ENCODE assay signal across 8 mouse cellular contexts in genomic region chr14:114790946-114791830, GRCm38 (mm10).
DNase-seq lines count a peak whose midpoint lies in the region; ATAC-seq and TF ChIP-seq lines count a peak whose summit lies in the region.

No protein-coding gene starts in this region.

- WGBS in lung, adult 2 months: 23% methylated on average over 13 of the region's 13 CpGs

- peak; percentile 83 for ATAC-seq in G1E (ENCODE audit: extremely low read depth, insufficient number of reproducible peaks, low FRiP score, poor library complexity, severe bottlenecking)

- TF ChIP-seq CTCF in G1E (IDR thresholded peaks at IDR 0.05; ENCODE audit: low read depth, low read length): peak; percentile 94
- peak; percentile 58; the same call in 1 of the 2 replicates for TF ChIP-seq CTCF in embryonic fibroblast, embryonic 13.5 days (IDR thresholded peaks at IDR 0.05; ENCODE audit: borderline replicate concordance, insufficient read depth, low read length)
- peak; percentile 53; the same call in 1 of the 2 replicates for TF ChIP-seq CTCF in lung, adult 2 months (IDR thresholded peaks at IDR 0.05; ENCODE audit: insufficient read depth, low read length)

- TF ChIP-seq POLR2A in embryonic fibroblast, embryonic 13.5 days (IDR thresholded peaks at IDR 0.05; ENCODE audit: low read depth, low read length): no peak
- TF ChIP-seq POLR2A in lung, adult 2 months (IDR thresholded peaks at IDR 0.05; ENCODE audit: borderline replicate concordance, extremely low read depth, low read depth, low read length): no peak

- no peaks in the 10 kb centered on the region for H3K36me3 ChIP-seq in G1E (replicated peaks)

- no peak overlapping the region; the same call in 1 of the 2 replicates for H3K4me3 ChIP-seq in G1E (ENCODE audit: low read depth, low read length)
- H3K4me3 ChIP-seq in embryonic fibroblast, embryonic 13.5 days (ENCODE audit: insufficient read depth, low read length): no peak overlapping the region
- H3K4me3 ChIP-seq in lung, adult 2 months (replicated peaks; ENCODE audit: extremely low read depth, low read depth, low read length): no peak overlapping the region

- H3K9me3 ChIP-seq in G1E (replicated peaks): no peaks in the 10 kb centered on the region

- DNase-seq in G1E (ENCODE audit: low spot score): peak; percentile 4
- DNase-seq in adrenal gland, postnatal 4 days (ENCODE audit: low spot score in 2 of 2): peak; percentile 15 to 22
- DNase-seq in heart, postnatal 4 days: peak; percentile 72
- DNase-seq in layer of hippocampus, adult 11-12 months (ENCODE audit: low spot score): peak; percentile 85
- peak; percentile 56 for DNase-seq in lung, adult 2 months
- peak; percentile 41 for DNase-seq in ovary, postnatal 36 days (ENCODE audit: low spot score)
- DNase-seq in T-cell, adult 2 months (ENCODE audit: low spot score): no peak

- H3K27me3 ChIP-seq in G1E (ENCODE audit: insufficient read depth, low read length): no peaks in the 10 kb centered on the region

- no peak overlapping the region for H3K27ac ChIP-seq in embryonic fibroblast, embryonic 13.5 days (ENCODE audit: insufficient read depth, low read length)

- peaks cover 4% of the 10 kb centered on the region; the same call in 1 of the 2 replicates for H3K4me1 ChIP-seq in G1E (ENCODE audit: insufficient read depth, low read depth, low read length)
- H3K4me1 ChIP-seq in embryonic fibroblast, embryonic 13.5 days (ENCODE audit: control insufficient read depth, insufficient read depth, low read length): no peaks in the 10 kb centered on the region
- no peaks in the 10 kb centered on the region for H3K4me1 ChIP-seq in lung, adult 2 months (ENCODE audit: control insufficient read depth, insufficient read depth, low read length)
